ENCODE assay signal across 8 mouse cellular contexts in the genomic region with DNA sequence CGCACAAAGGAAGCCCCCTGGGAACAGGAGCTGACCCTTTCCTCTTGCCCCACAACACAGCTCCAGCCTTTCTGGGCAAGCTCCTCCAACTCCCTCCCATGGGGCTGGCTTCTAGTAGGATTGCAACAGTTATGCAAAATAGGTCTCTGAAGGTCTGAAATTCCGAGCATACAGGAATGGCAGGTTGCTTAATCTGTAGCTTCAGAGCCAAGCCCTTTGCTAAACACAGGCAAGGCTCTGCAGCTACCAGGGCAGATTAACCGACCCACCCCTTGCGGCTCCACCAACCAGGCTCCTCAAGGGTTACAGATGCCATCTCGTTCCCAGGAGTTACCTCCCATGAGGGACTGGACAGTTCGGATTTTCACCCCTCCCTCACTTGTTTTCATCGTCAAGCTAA.
DNase-seq lines count a peak whose midpoint lies in the region; ATAC-seq and TF ChIP-seq lines count a peak whose summit lies in the region.

No protein-coding gene starts in this region.

- no peak for TF ChIP-seq CTCF in olfactory bulb, adult 2 months (IDR thresholded peaks at IDR 0.05; ENCODE audit: insufficient read depth, low read depth, low read length)

- no peak overlapping the region for H3K4me3 ChIP-seq in kidney, embryonic 14.5 days (ENCODE audit: low read length)
- no peak overlapping the region for H3K4me3 ChIP-seq in limb, embryonic 15.5 days
- no peak overlapping the region for H3K4me3 ChIP-seq in olfactory bulb, adult 2 months (ENCODE audit: insufficient read depth, low read depth, low read length)

- no peak overlapping the region; the same call in 1 of the 2 replicates for H3K27ac ChIP-seq in kidney, embryonic 14.5 days (ENCODE audit: low read depth, low read length)
- H3K27ac ChIP-seq in limb, embryonic 15.5 days, result peak overlapping the region; percentile 68
- H3K27ac ChIP-seq in olfactory bulb, adult 2 months (ENCODE audit: insufficient read depth, low read depth, low read length), result peak overlapping the region; percentile 61; the same call in 1 of the 2 replicates

- TF ChIP-seq POLR2A in olfactory bulb, adult 2 months (IDR thresholded peaks at IDR 0.05; ENCODE audit: insufficient read depth, low read depth, low read length), result no peak

- H3K36me3 ChIP-seq in kidney, embryonic 14.5 days (ENCODE audit: control insufficient read depth, insufficient read depth, low read length), result no peaks in the 10 kb centered on the region
- H3K36me3 ChIP-seq in limb, embryonic 15.5 days, result no peaks in the 10 kb centered on the region

- intact Hi-C loops in heart, postnatal 25 days (cut with DNase I), result loop anchor here (5.0 kb wide), 1 partner anchor 73 kb away; no protein-coding TSS in a partner anchor

- ATAC-seq in kidney, embryonic 14.5 days (ENCODE audit: low FRiP score, low TSS enrichment), result no peak
- peak; percentile 20; the same call in 1 of the 2 replicates for ATAC-seq in limb, embryonic 15.5 days (ENCODE audit: insufficient number of reproducible peaks, low FRiP score, low TSS enrichment, low read depth)

- H3K9ac ChIP-seq in kidney, embryonic 14.5 days (ENCODE audit: low read depth, low read length), result no peak overlapping the region
- no peak overlapping the region for H3K9ac ChIP-seq in limb, embryonic 15.5 days

- no peaks in the 10 kb centered on the region for H3K27me3 ChIP-seq in kidney, embryonic 14.5 days (ENCODE audit: control insufficient read depth, insufficient read depth, low read length)
- no peaks in the 10 kb centered on the region for H3K27me3 ChIP-seq in limb, embryonic 15.5 days

- H3K4me2 ChIP-seq in kidney, embryonic 14.5 days (replicated peaks; ENCODE audit: low read depth, low read length), result no peak overlapping the region
- no peak overlapping the region for H3K4me2 ChIP-seq in limb, embryonic 15.5 days

- peak; percentile 34 for DNase-seq in kidney, adult 11 months
- DNase-seq in fat pad, adult 2 months (ENCODE audit: extremely low read depth, low read depth, low spot score), result peak; percentile 96
- DNase-seq in heart, postnatal 25 days (ENCODE audit: low spot score), result peak; percentile 47
- DNase-seq in cerebellum, adult 8-10 months, result no peak
- DNase-seq in spleen, adult 12 weeks (ENCODE audit: low spot score), result no peak

- 29% methylated on average over 7 of the region's 7 CpGs for WGBS in kidney, embryonic 14.5 days
- WGBS in limb, embryonic 15.5 days, result 33% methylated on average over 7 of the region's 7 CpGs
- WGBS in olfactory bulb, adult 2 months, result 38% methylated on average over 7 of the region's 7 CpGs

- H3K4me1 ChIP-seq in kidney, embryonic 14.5 days (ENCODE audit: control insufficient read depth, insufficient read depth, low read length), result peaks cover 28% of the 10 kb centered on the region
- H3K4me1 ChIP-seq in limb, embryonic 15.5 days, result peaks cover 14% of the 10 kb centered on the region
- H3K4me1 ChIP-seq in olfactory bulb, adult 2 months (ENCODE audit: control insufficient read depth, insufficient read depth, low read length), result peaks cover 16% of the 10 kb centered on the region

- H3K9me3 ChIP-seq in kidney, embryonic 14.5 days (ENCODE audit: control insufficient read depth, low read length), result no peaks in the 10 kb centered on the region
- H3K9me3 ChIP-seq in limb, embryonic 15.5 days, result no peaks in the 10 kb centered on the region

Comparison
In these comparisons a context has a peak if more than half of its experiments do, and no peak if none do; other contexts are left out.
1. DNase-seq: peak in kidney, adult 11 months (single experiment), fat pad, adult 2 months (single experiment) and heart, postnatal 25 days (single experiment); none in cerebellum, adult 8-10 months (single experiment) and spleen, adult 12 weeks (single experiment).